Mouse (Mus musculus) hindbrain, postnatal 0 days (tissue): ENCODE data around the gene Olfr955. TPM values are rescaled to one million over a fixed set of nuclear protein-coding genes. Genes with fewer than 3 reads are reported as not detected.

Source experiments
- ATAC-seq: fragments of 200-750 bp; cut with Nextera tagmentation; 2 replicates; pipeline ENCODE4 v1.8.0; 2017; ENCODE audit warnings: mild to moderate bottlenecking, moderate TSS enrichment, moderate library complexity
- DNase-seq: peaks from one replicate; pipeline ENCODE4 v3.0.0-alpha.2; 2015; ENCODE audit warnings: low spot score
- H3K27ac ChIP-seq: fragments of 300-500 bp; sonication (generic); 2 replicates; pipeline ENCODE4 v1.5.1; 2014; ENCODE audit warnings: mild to moderate bottlenecking
- H3K27me3 ChIP-seq: fragments of 300-500 bp; sonication (generic); 2 replicates; pipeline ENCODE4 v1.6.1; 2014; ENCODE audit warnings: low read length, mixed read lengths; ENCODE audit not compliant: insufficient read depth
- H3K36me3 ChIP-seq: fragments of 300-500 bp; sonication (generic); 2 replicates; pipeline ENCODE4 v1.6.1; 2014; ENCODE audit warnings: low read length, mixed read lengths; ENCODE audit not compliant: insufficient read depth
- H3K4me1 ChIP-seq: fragments of 300-500 bp; sonication (generic); 2 replicates; pipeline ENCODE4 v1.6.1; 2014; ENCODE audit warnings: antibody characterized with exemption, low read length, mixed read lengths; ENCODE audit not compliant: insufficient read depth
- H3K4me2 ChIP-seq: fragments of 300-500 bp; sonication (generic); 2 replicates; pipeline ENCODE4 v1.6.1; 2014; ENCODE audit warnings: low read depth, mild to moderate bottlenecking, low read length, moderate library complexity, mixed read lengths
- H3K4me3 ChIP-seq: fragments of 300-500 bp; sonication (generic); 2 replicates; pipeline ENCODE4 v1.5.1; 2014; ENCODE audit warnings: low read length
- H3K9ac ChIP-seq: fragments of 300-500 bp; sonication (generic); replicated peaks from 2 replicates; pipeline ENCODE4 v1.6.1; 2014; ENCODE audit warnings: mild to moderate bottlenecking, low read length, moderate library complexity, mixed read lengths
- H3K9me3 ChIP-seq: fragments of 300-500 bp; sonication (generic); 2 replicates; pipeline ENCODE4 v1.6.1; 2016; ENCODE audit warnings: low read length, mixed read lengths
- CTCF ChIP-seq: IDR thresholded peaks from 2 replicates; pipeline ENCODE4 v1.5.1; 2016; ENCODE audit warnings: antibody characterized with exemption, control low read depth, low read depth
- polyA plus RNA-seq: library from polyadenylated mRNA; unstranded; fragments of >200 nt; fragmentation: Nextera tagmentation; extraction: Ambion mirVana; gene quantifications from 2 replicates; pipeline ENCODE4 v1.2.1, GENCODE M21; 2015
- total RNA-seq: library from RNA; depleted of rRNA; stranded (reverse); fragments of >200 nt; gene quantifications from 2 replicates; pipeline ENCODE4 v1.2.3, GENCODE M21; 2014; rRNA removed

The Olfr955 gene
- total and polyA plus RNA-seq, 2 experiments from 2014 or later, result not detected

DNA sequence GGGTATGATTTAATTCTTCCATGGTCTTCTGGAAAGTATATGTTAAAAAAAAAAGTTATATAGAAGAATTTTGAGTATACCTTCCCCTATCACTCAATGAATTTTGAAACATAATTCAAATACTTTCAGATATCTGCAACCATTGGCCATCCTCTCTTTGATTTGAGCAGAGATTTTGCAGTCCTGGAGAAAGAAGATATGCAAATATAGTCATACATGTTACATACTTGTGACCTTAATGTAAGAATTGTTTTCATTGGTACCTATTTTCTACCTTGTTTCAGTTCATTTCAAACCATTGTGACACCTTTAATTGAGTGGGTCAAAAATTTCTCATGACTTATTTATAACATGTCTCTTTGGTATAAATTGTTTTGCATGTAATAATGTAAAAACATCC lies 44.7 kb downstream of the Olfr955 start, which contains the start of gene Olfr952:
Olfr952 (minus strand) TSS at position 101 of the 400 bp plus-strand sequence.
- Histone ChIP-seq H3K36me3 (no peaks in the 10 kb centered on the region), H3K4me2 (no peak within 1 kb of the TSS), H3K27ac (no peak within 1 kb of the TSS), H3K27me3 (no peaks in the 10 kb centered on the region), H3K9me3 (no peaks in the 10 kb centered on the region), H3K4me3 (no peak within 1 kb of the TSS), H3K4me1 (no peaks in the 10 kb centered on the region), H3K9ac (no peak within 1 kb of the TSS)
- TF ChIP-seq CTCF, result no peak
- ATAC-seq, result no peak
- DNase-seq, result no peak

Other genes with a start within 250 kb of the Olfr955 start
- not detected in 2 replicates for gene Olfr1537, start 221.9 kb downstream of the Olfr955 start, total RNA-seq
- gene Olfr1537, start 221.9 kb downstream of the Olfr955 start, polyA plus RNA-seq, result not detected in 2 replicates
- gene Olfr945, start 195.1 kb downstream of the Olfr955 start, total RNA-seq, result not detected in 2 replicates
- not detected in 2 replicates for gene Olfr945, start 195.1 kb downstream of the Olfr955 start, polyA plus RNA-seq
- not detected in 2 replicates for gene Olfr948, start 145.9 kb downstream of the Olfr955 start, total RNA-seq
- not detected in 2 replicates for gene Olfr948, start 145.9 kb downstream of the Olfr955 start, polyA plus RNA-seq
- gene Olfr951, start 84.5 kb downstream of the Olfr955 start, total RNA-seq, result not detected in 2 replicates
- not detected in 2 replicates for gene Olfr951, start 84.5 kb downstream of the Olfr955 start, polyA plus RNA-seq
- not detected in 2 replicates for gene Olfr952, start 44.8 kb downstream of the Olfr955 start, total RNA-seq
- not detected in 2 replicates for gene Olfr952, start 44.8 kb downstream of the Olfr955 start, polyA plus RNA-seq
- gene Olfr954, start 15.2 kb downstream of the Olfr955 start, total RNA-seq, result not detected in 2 replicates
- gene Olfr954, start 15.2 kb downstream of the Olfr955 start, polyA plus RNA-seq, result not detected in 2 replicates
- gene Olfr44, start 22.1 kb upstream of the Olfr955 start, total RNA-seq, result not detected in 2 replicates
- not detected in 2 replicates for gene Olfr44, start 22.1 kb upstream of the Olfr955 start, polyA plus RNA-seq
- gene Olfr957, start 43.9 kb upstream of the Olfr955 start, total RNA-seq, result not detected in 2 replicates
- gene Olfr957, start 43.9 kb upstream of the Olfr955 start, polyA plus RNA-seq, result not detected in 2 replicates
- not detected in 2 replicates for gene Olfr958, start 82.1 kb upstream of the Olfr955 start, total RNA-seq
- gene Olfr958, start 82.1 kb upstream of the Olfr955 start, polyA plus RNA-seq, result not detected in 2 replicates
- 3.6 TPM in 1 of 2 replicates, not detected in the other for gene Olfr959, start 103.6 kb upstream of the Olfr955 start, total RNA-seq
- gene Olfr959, start 103.6 kb upstream of the Olfr955 start, polyA plus RNA-seq, result not detected in 2 replicates
- gene AW551984, start 132.5 kb upstream of the Olfr955 start, total RNA-seq, result 234 and 241 TPM in 2 replicates
- gene AW551984, start 132.5 kb upstream of the Olfr955 start, polyA plus RNA-seq, result 170 and 185 TPM in 2 replicates
- gene Olfr148, start 138.7 kb upstream of the Olfr955 start, total RNA-seq, result not detected in 2 replicates
- not detected in 2 replicates for gene Olfr148, start 138.7 kb upstream of the Olfr955 start, polyA plus RNA-seq
- not detected in 2 replicates for gene Olfr960, start 149.4 kb upstream of the Olfr955 start, total RNA-seq
- not detected in 2 replicates for gene Olfr960, start 149.4 kb upstream of the Olfr955 start, polyA plus RNA-seq
- gene Olfr961, start 173.1 kb upstream of the Olfr955 start, total RNA-seq, result not detected in 2 replicates
- not detected in 2 replicates for gene Olfr961, start 173.1 kb upstream of the Olfr955 start, polyA plus RNA-seq
- not detected in 2 replicates for gene Olfr963, start 195.3 kb upstream of the Olfr955 start, total RNA-seq
- gene Olfr963, start 195.3 kb upstream of the Olfr955 start, polyA plus RNA-seq, result not detected in 2 replicates
- gene Olfr149, start 235.2 kb upstream of the Olfr955 start, total RNA-seq, result not detected in 2 replicates
- gene Olfr149, start 235.2 kb upstream of the Olfr955 start, polyA plus RNA-seq, result not detected in 2 replicates
- not detected in 2 replicates for gene Olfr965, start 239.4 kb upstream of the Olfr955 start, total RNA-seq
- gene Olfr965, start 239.4 kb upstream of the Olfr955 start, polyA plus RNA-seq, result not detected in 2 replicates